ENCODE assay signal across 8 mouse cellular contexts in the genomic region with DNA sequence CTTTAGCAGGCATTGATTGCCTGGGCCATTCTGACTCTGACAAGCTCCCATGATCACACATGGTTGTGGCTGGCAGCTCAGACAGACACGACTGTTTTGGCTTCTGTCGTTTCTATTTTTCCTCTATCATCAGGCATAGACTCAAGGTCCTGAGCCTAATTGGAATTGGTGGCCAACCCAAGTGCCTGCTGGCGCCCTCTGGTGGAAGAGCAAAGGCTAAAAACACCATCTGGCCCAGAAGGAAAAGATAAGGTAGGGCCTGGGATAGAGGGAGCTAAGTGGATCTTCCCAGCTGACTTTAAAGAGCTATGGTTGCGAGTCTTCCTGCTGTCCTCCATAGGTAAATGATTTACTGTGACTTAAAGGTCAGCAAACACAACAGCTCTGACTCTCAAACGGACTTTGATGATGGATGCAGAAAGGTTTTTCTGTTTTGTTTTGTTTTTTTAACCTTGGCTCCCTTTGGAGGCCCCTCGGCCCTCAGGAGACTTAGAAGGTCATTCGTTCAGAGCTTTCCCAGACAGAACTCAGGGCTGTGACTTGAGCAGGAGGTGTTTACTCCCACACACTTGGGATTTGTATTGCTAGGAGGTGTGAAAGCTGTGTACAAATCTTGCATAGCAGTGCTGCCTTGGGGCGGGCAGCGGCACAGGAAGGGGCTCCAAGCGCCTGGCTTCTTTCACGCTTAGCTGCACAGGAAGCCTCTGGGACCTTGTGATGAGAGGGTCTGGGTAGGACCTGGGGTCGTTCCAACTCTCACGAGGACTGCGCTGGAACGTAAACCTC. TPM values are rescaled to one million over a fixed set of nuclear protein-coding genes. Genes with fewer than 3 reads are reported as not detected.
DNase-seq lines count a peak whose midpoint lies in the region; ATAC-seq lines count a peak whose summit lies in the region.

No protein-coding gene starts in this region.

- H3K9me3 ChIP-seq in embryonic facial prominence, embryonic 14.5 days (ENCODE audit: control insufficient read depth, low read length): no peaks in the 10 kb centered on the region
- H3K9me3 ChIP-seq in stomach, embryonic 15.5 days: no peaks in the 10 kb centered on the region

- H3K4me1 ChIP-seq in embryonic facial prominence, embryonic 14.5 days (ENCODE audit: control insufficient read depth, insufficient read depth, low read length): no peaks in the 10 kb centered on the region
- no peaks in the 10 kb centered on the region; the same call in 1 of the 2 replicates for H3K4me1 ChIP-seq in stomach, embryonic 15.5 days

- no peak overlapping the region for H3K4me3 ChIP-seq in embryonic facial prominence, embryonic 14.5 days (ENCODE audit: low read depth, low read length)
- H3K4me3 ChIP-seq in stomach, embryonic 15.5 days (replicated peaks): no peak overlapping the region

- no peaks in the 10 kb centered on the region for H3K36me3 ChIP-seq in embryonic facial prominence, embryonic 14.5 days (ENCODE audit: control insufficient read depth, insufficient read depth, low read length)
- no peaks in the 10 kb centered on the region for H3K36me3 ChIP-seq in stomach, embryonic 15.5 days

- no peak for ATAC-seq in embryonic facial prominence, embryonic 14.5 days (ENCODE audit: low read depth)
- peak; percentile 57; the same call in 1 of the 2 replicates for ATAC-seq in stomach, embryonic 15.5 days (ENCODE audit: insufficient read depth, low FRiP score, low read depth)

- H3K9ac ChIP-seq in embryonic facial prominence, embryonic 14.5 days (ENCODE audit: low read depth, low read length): no peak overlapping the region
- no peak overlapping the region for H3K9ac ChIP-seq in stomach, embryonic 15.5 days

- 32% methylated on average over 15 of the region's 15 CpGs for WGBS in embryonic facial prominence, embryonic 14.5 days
- 33% methylated on average over 15 of the region's 15 CpGs for WGBS in stomach, embryonic 15.5 days

- no peak overlapping the region for H3K27ac ChIP-seq in embryonic facial prominence, embryonic 14.5 days (replicated peaks; ENCODE audit: low read depth, low read length)
- H3K27ac ChIP-seq in stomach, embryonic 15.5 days: no peak overlapping the region

- peak; percentile 60 for DNase-seq in layer of hippocampus, adult 11-12 months (ENCODE audit: low spot score)
- DNase-seq in layer of hippocampus, adult 9-11 months: no peak
- DNase-seq in adrenal gland, postnatal 36 days: peak; percentile 80 to 87
- DNase-seq in embryonic facial prominence, embryonic 14.5 days (ENCODE audit: low spot score): peak; percentile 33
- DNase-seq in heart, postnatal 25 days (ENCODE audit: low spot score): peak; percentile 31
- DNase-seq in layer of hippocampus, postnatal 10 days (ENCODE audit: low spot score in 2 of 2): peak; percentile 67 to 72
- peak; percentile 79 for DNase-seq in lung, postnatal 10 days

- H3K4me2 ChIP-seq in embryonic facial prominence, embryonic 14.5 days (ENCODE audit: low read depth, low read length): no peak overlapping the region
- no peak overlapping the region for H3K4me2 ChIP-seq in stomach, embryonic 15.5 days

- intact Hi-C loops in heart, postnatal 25 days (cut with DNase I): loop anchor here (1.0 to 5.0 kb wide), 4 partner anchors 21 to 162 kb away; no protein-coding TSS in a partner anchor

- no peaks in the 10 kb centered on the region for H3K27me3 ChIP-seq in embryonic facial prominence, embryonic 14.5 days (replicated peaks; ENCODE audit: control insufficient read depth, insufficient read depth, low read length)
- no peaks in the 10 kb centered on the region for H3K27me3 ChIP-seq in stomach, embryonic 15.5 days (replicated peaks)

RNA-seq across cellular contexts. Expression of a gene that starts 22.4 kb away (rescaled TPM):
- 1 to 10 TPM; 5.3 to 7.8 TPM for total RNA-seq in adrenal gland, postnatal 36 days (2021)
- polyA plus RNA-seq in embryonic facial prominence, embryonic 14.5 days (2014; fragmentation: Nextera tagmentation; extraction: Ambion mirVana): 12.8 and 14.4 TPM in 2 replicates
- total RNA-seq in heart, postnatal 25 days (2021): 1 to 10 TPM; 6.9 to 7.4 TPM
- 1 to 10 TPM; 2.4 to 2.8 TPM for total RNA-seq in layer of hippocampus, postnatal 10 days (2021)
- 5.7 and 6.3 TPM in 2 replicates for polyA plus RNA-seq in stomach, embryonic 15.5 days (2015; fragmentation: Nextera tagmentation; extraction: Ambion mirVana)
